Mouse (Mus musculus): ENCODE measurements around the gene Srp14.

DNA sequence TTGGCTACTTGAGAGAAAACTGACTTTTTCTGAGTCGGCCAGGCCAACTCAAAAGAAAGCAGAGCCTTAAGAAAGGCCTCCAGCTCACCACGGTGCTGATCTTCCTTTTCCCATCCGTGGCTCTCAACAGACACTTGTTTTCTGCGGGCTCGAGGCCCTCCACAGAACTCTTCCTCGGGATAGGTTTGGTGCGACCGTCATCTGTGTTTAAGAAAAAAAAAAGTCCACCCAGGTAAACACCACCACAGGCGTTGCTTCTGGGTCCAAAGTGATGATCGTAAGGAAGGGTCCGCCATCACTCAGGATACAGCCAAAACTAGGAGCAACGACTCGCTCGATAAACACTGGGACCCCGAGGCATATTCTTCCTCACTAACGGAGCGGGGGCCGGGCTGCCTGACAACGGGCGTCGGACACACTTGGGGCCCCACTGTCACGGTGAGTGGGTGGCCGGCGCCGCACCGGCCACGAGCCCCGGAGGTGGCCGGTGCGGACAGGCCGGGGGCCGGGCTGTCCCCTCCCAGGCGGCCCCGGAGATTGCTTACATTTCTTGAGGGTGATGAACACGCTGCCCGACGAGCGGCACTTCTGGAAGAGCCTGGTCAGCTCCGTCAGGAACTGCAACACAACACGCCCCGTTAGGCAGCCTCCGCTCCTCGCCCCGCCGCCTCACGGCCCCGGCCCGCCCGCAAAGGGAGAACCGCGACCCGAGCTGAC is 520 bp downstream of the Srp14 start:
- TF ChIP-seq CTCF (IDR thresholded peaks at IDR 0.05; ENCODE audit: insufficient read depth, low read length) (no peak), POLR2A (IDR thresholded peaks at IDR 0.05; ENCODE audit: borderline replicate concordance, extremely low read depth, low read depth, low read length) (no peak)
